Mouse (Mus musculus): Measurements from ENCODE around the gene Abcd3. TPM values are rescaled to one million over a fixed set of nuclear protein-coding genes. Genes with fewer than 3 reads are reported as not detected.

Abcd3 gene
- polyA plus RNA-seq, 1 experiment from 2014 or later, result 53.5 TPM

- Histone ChIP-seq H3K9ac (ENCODE audit: low read depth, low read length) (no peak overlapping the region), H3K27ac (replicated peaks; ENCODE audit: low read depth, low read length) (no peak overlapping the region), H3K4me2 (ENCODE audit: low read depth, low read length) (no peak overlapping the region), H3K4me1 (ENCODE audit: control insufficient read depth, insufficient read depth, low read length) (no peaks in the 10 kb centered on the region), H3K9me3 (ENCODE audit: control insufficient read depth, low read length) (peaks cover 5% of the 10 kb centered on the region; the same call in 1 of the 2 replicates), H3K36me3 (ENCODE audit: control insufficient read depth, insufficient read depth, low read length) (no peaks in the 10 kb centered on the region), H3K27me3 (replicated peaks; ENCODE audit: control insufficient read depth, insufficient read depth, low read length) (no peaks in the 10 kb centered on the region), H3K4me3 (ENCODE audit: low read depth, low read length) (no peak overlapping the region)
- DNase-seq (ENCODE audit: low spot score), result no peak
- no peak for ATAC-seq (ENCODE audit: low read depth)
- WGBS, result 100% methylated on average over 1 of the region's 1 CpGs
Observed at GRCm38 (mm10) chr3:121824319-121824718, 9.2 kb upstream of the Abcd3 start.

- 83% methylated on average over 5 of the region's 5 CpGs for WGBS
Observed at GRCm38 (mm10) chr3:121822643-121823042, 7.5 kb upstream of the Abcd3 start.

GRCm38 (mm10) chr3:121821559-121822143 lies 6.5 kb upstream of the Abcd3 start:
- H3K4me1 ChIP-seq (ENCODE audit: control insufficient read depth, insufficient read depth, low read length), result no peaks in the 10 kb centered on the region
- ATAC-seq (ENCODE audit: low read depth), result no peak
- 75% methylated on average over 8 of the region's 8 CpGs for WGBS
- H3K9me3 ChIP-seq (ENCODE audit: control insufficient read depth, low read length), result no peaks in the 10 kb centered on the region
- H3K27ac ChIP-seq (replicated peaks; ENCODE audit: low read depth, low read length), result no peak overlapping the region
- H3K9ac ChIP-seq (ENCODE audit: low read depth, low read length), result no peak overlapping the region
- no peak overlapping the region for H3K4me3 ChIP-seq (ENCODE audit: low read depth, low read length)
- no peaks in the 10 kb centered on the region for H3K27me3 ChIP-seq (replicated peaks; ENCODE audit: control insufficient read depth, insufficient read depth, low read length)
- no peak overlapping the region for H3K4me2 ChIP-seq (ENCODE audit: low read depth, low read length)
- no peak for DNase-seq (ENCODE audit: low spot score)
- H3K36me3 ChIP-seq (ENCODE audit: control insufficient read depth, insufficient read depth, low read length), result no peaks in the 10 kb centered on the region

More at GRCm38 (mm10) chr3:121822643-121823042, 7.5 kb upstream of the Abcd3 start:
- no peaks in the 10 kb centered on the region for H3K4me1 ChIP-seq (ENCODE audit: control insufficient read depth, insufficient read depth, low read length)
- no peak overlapping the region for H3K27ac ChIP-seq (replicated peaks; ENCODE audit: low read depth, low read length)
- H3K9me3 ChIP-seq (ENCODE audit: control insufficient read depth, low read length), result no peaks in the 10 kb centered on the region
- no peak overlapping the region for H3K9ac ChIP-seq (ENCODE audit: low read depth, low read length)
- no peak overlapping the region for H3K4me3 ChIP-seq (ENCODE audit: low read depth, low read length)
- H3K4me2 ChIP-seq (ENCODE audit: low read depth, low read length), result no peak overlapping the region
- H3K27me3 ChIP-seq (replicated peaks; ENCODE audit: control insufficient read depth, insufficient read depth, low read length), result no peaks in the 10 kb centered on the region
- DNase-seq (ENCODE audit: low spot score) (peak; percentile 9), ATAC-seq (ENCODE audit: low read depth) (no peak)
- H3K36me3 ChIP-seq (ENCODE audit: control insufficient read depth, insufficient read depth, low read length), result no peaks in the 10 kb centered on the region

- Histone ChIP-seq H3K4me2 (ENCODE audit: low read depth, low read length) (no peak overlapping the region), H3K4me1 (ENCODE audit: control insufficient read depth, insufficient read depth, low read length) (no peaks in the 10 kb centered on the region), H3K4me3 (ENCODE audit: low read depth, low read length) (no peak overlapping the region), H3K27me3 (replicated peaks; ENCODE audit: control insufficient read depth, insufficient read depth, low read length) (no peaks in the 10 kb centered on the region), H3K9me3 (ENCODE audit: control insufficient read depth, low read length) (no peaks in the 10 kb centered on the region), H3K27ac (replicated peaks; ENCODE audit: low read depth, low read length) (no peak overlapping the region), H3K9ac (ENCODE audit: low read depth, low read length) (no peak overlapping the region), H3K36me3 (ENCODE audit: control insufficient read depth, insufficient read depth, low read length) (no peaks in the 10 kb centered on the region)
- DNase-seq (ENCODE audit: low spot score) (no peak), ATAC-seq (ENCODE audit: low read depth) (no peak)
- 74% methylated on average over 3 of the region's 3 CpGs for WGBS
Observed at GRCm38 (mm10) chr3:121819693-121820200, 4.6 kb upstream of the Abcd3 start.

- no peaks in the 10 kb centered on the region for H3K9me3 ChIP-seq (ENCODE audit: control insufficient read depth, low read length)
- H3K4me1 ChIP-seq (ENCODE audit: control insufficient read depth, insufficient read depth, low read length), result peaks cover 2% of the 10 kb centered on the region
- H3K27me3 ChIP-seq (replicated peaks; ENCODE audit: control insufficient read depth, insufficient read depth, low read length), result no peaks in the 10 kb centered on the region
- H3K36me3 ChIP-seq (ENCODE audit: control insufficient read depth, insufficient read depth, low read length), result no peaks in the 10 kb centered on the region
- H3K4me3 ChIP-seq (ENCODE audit: low read depth, low read length), result no peak overlapping the region
- H3K27ac ChIP-seq (replicated peaks; ENCODE audit: low read depth, low read length), result no peak overlapping the region
- H3K4me2 ChIP-seq (ENCODE audit: low read depth, low read length), result no peak overlapping the region
- ATAC-seq (ENCODE audit: low read depth), result no peak
- no peak overlapping the region for H3K9ac ChIP-seq (ENCODE audit: low read depth, low read length)
- WGBS, result 80% methylated on average over 10 of the region's 10 CpGs
- no peak for DNase-seq (ENCODE audit: low spot score)
Observed at GRCm38 (mm10) chr3:121818736-121819396, 3.8 kb upstream of the Abcd3 start.

- Histone ChIP-seq H3K9ac (ENCODE audit: low read depth, low read length) (peak overlapping the region; percentile 94), H3K4me2 (ENCODE audit: low read depth, low read length) (peak overlapping the region; percentile 61), H3K4me3 (ENCODE audit: low read depth, low read length) (peak overlapping the region; percentile 85), H3K27me3 (replicated peaks; ENCODE audit: control insufficient read depth, insufficient read depth, low read length) (no peaks in the 10 kb centered on the region), H3K4me1 (ENCODE audit: control insufficient read depth, insufficient read depth, low read length) (peaks cover 14% of the 10 kb centered on the region), H3K9me3 (ENCODE audit: control insufficient read depth, low read length) (no peaks in the 10 kb centered on the region), H3K36me3 (ENCODE audit: control insufficient read depth, insufficient read depth, low read length) (no peaks in the 10 kb centered on the region), H3K27ac (replicated peaks; ENCODE audit: low read depth, low read length) (peak overlapping the region; percentile 98)
- 13% methylated on average over 16 of the region's 16 CpGs for WGBS
- DNase-seq (ENCODE audit: low spot score) (peak; percentile 54), ATAC-seq (ENCODE audit: low read depth) (no peak)
Observed at GRCm38 (mm10) chr3:121815549-121816235, 590 bp upstream of the Abcd3 start.

GRCm38 (mm10) chr3:121814413-121814864 lies 663 bp downstream of the Abcd3 start:
- H3K9ac ChIP-seq (ENCODE audit: low read depth, low read length), result peak overlapping the region; percentile 94
- no peaks in the 10 kb centered on the region for H3K27me3 ChIP-seq (replicated peaks; ENCODE audit: control insufficient read depth, insufficient read depth, low read length)
- WGBS, result under 1% methylated on average over 16 of the region's 28 CpGs
- no peaks in the 10 kb centered on the region for H3K9me3 ChIP-seq (ENCODE audit: control insufficient read depth, low read length)
- peak overlapping the region; percentile 98 for H3K27ac ChIP-seq (replicated peaks; ENCODE audit: low read depth, low read length)
- H3K4me2 ChIP-seq (ENCODE audit: low read depth, low read length), result peak overlapping the region; percentile 61
- ATAC-seq (ENCODE audit: low read depth) (no peak; the same call in 1 of the 2 replicates), DNase-seq (ENCODE audit: low spot score) (peak; percentile 20)
- peaks cover 14% of the 10 kb centered on the region for H3K4me1 ChIP-seq (ENCODE audit: control insufficient read depth, insufficient read depth, low read length)
- H3K36me3 ChIP-seq (ENCODE audit: control insufficient read depth, insufficient read depth, low read length), result no peaks in the 10 kb centered on the region
- peak overlapping the region; percentile 85 for H3K4me3 ChIP-seq (ENCODE audit: low read depth, low read length)

GRCm38 (mm10) chr3:121813834-121814233 lies 1.3 kb downstream of the Abcd3 start:
- H3K27ac ChIP-seq (replicated peaks; ENCODE audit: low read depth, low read length), result no peak overlapping the region
- peak overlapping the region; percentile 94 for H3K9ac ChIP-seq (ENCODE audit: low read depth, low read length)
- peak overlapping the region; percentile 85 for H3K4me3 ChIP-seq (ENCODE audit: low read depth, low read length)
- H3K9me3 ChIP-seq (ENCODE audit: control insufficient read depth, low read length), result no peaks in the 10 kb centered on the region
- peak overlapping the region; percentile 61 for H3K4me2 ChIP-seq (ENCODE audit: low read depth, low read length)
- 66% methylated on average over 5 of the region's 5 CpGs for WGBS
- no peak for DNase-seq (ENCODE audit: low spot score)
- H3K4me1 ChIP-seq (ENCODE audit: control insufficient read depth, insufficient read depth, low read length), result peaks cover 14% of the 10 kb centered on the region
- H3K27me3 ChIP-seq (replicated peaks; ENCODE audit: control insufficient read depth, insufficient read depth, low read length), result no peaks in the 10 kb centered on the region
- H3K36me3 ChIP-seq (ENCODE audit: control insufficient read depth, insufficient read depth, low read length), result no peaks in the 10 kb centered on the region
- no peak for ATAC-seq (ENCODE audit: low read depth)
